Mouse (Mus musculus) cerebellum, postnatal 10 days (tissue): ENCODE measurements around the gene Pkd2l1.
A peak's percentile ranks its signal among the peaks of the same experiment; 100 is the strongest.
"Not testable (repeated sequence)": the region's sequence is repeated elsewhere in the genome, so short reads cannot be mapped to it uniquely, and the experiment has no call there.

ENCODE experiments used
- DNase-seq, 2 experiments: peaks; one replicate each; pipeline ENCODE4 v3.0.0; 2021; ENCODE audit warnings: mixed read lengths in 2 of 2

Gene Pkd2l1

DNA sequence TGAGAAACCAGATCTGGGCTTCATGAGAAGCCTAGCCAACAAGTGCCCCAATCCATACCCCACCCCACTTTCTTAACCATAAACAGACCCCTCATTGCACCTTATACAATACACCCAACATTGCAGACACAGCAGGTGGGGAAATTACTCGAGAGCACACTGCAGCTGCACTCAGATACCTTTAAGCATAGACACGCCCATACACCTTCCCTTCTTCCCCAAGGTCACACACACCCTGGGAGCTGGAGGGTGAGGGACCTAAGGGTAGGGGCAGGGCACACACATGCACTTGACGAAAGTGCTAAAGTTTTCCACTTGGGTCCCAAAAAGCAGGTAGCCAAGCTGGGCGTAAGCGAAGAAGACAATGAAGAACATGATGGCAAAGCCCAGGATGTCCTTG lies 38.5 kb downstream of the Pkd2l1 start:
- DNase-seq: no peak

DNA sequence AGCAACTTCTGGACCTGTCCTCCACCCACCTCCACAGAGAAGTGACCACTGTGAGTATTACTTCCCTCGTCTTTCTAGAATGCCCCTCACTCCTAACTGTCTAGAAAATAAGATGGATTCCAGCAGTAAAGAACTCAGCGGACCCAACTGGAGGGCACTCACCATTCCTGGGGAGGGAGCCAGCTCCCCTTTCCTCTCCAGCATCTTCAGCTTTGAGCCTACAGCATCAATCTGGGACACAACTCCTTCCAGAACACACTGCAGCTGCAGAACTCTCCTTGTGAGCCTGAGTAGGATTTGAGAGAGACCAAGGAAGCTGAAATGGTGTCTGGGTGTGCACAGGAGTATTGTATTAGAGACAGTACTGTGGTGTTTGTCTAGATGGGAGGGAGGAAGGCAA lies 43.3 kb downstream of the Pkd2l1 start:
- DNase-seq: no peak

- DNase-seq: no peak
These were observed 43.9 kb downstream of the Pkd2l1 start for GRCm38 (mm10) chr19:44148345-44148744.

DNA sequence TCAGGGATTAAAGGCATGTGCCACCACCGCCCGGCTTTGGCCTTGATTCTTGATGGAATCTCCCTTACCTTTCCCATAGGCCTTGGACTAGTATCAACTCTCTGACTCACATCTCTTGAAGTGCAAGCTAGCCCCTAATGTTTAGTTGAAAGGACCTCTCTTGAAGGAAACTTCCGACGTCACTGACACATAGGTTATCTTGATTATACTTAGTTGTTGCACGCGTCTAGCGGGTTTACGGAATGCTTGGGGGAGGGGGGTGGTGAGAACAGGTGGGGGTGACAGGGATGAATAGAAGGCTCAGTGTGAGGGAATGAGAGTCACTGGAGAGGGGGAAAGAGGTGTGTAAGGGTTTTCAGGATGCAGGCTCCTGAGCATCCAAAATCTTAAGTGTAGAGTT lies 45.3 kb downstream of the Pkd2l1 start:
- DNase-seq: peak in 1 of 2 experiments; percentile 10

GRCm38 (mm10) chr19:44146568-44146879 lies 45.7 kb downstream of the Pkd2l1 start:
- no peak for DNase-seq

- DNase-seq: peak; percentile 92 to 94
These were observed 46.3 kb downstream of the Pkd2l1 start, which contains the start of gene Bloc1s2 for GRCm38 (mm10) chr19:44145702-44146567. TSS of gene Bloc1s2 (minus strand) at chr19:44146446.

DNA sequence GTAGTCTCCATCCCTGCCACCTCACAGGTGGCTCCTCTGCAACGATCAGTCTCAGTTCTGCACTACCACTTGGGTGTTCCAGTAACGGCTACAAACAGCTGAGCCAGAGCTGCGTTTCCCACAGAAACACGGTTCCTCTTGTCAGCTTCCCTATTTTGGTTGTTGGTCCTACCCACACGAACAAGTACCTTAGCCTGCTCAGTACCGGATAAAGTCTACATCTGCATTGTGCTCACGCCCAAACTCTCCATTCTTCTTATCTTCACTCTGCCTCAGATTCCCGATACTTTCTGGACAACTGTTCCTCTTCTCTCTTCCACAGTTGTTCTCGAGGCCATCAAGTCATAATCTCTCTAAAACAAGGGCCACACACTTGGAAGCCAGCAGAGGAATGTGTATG lies 47.9 kb downstream of the Pkd2l1 start:
- DNase-seq: no peak

- DNase-seq: peak; percentile 23 to 49
These were observed 56.2 kb downstream of the Pkd2l1 start for GRCm38 (mm10) chr19:44135960-44136485.

DNA sequence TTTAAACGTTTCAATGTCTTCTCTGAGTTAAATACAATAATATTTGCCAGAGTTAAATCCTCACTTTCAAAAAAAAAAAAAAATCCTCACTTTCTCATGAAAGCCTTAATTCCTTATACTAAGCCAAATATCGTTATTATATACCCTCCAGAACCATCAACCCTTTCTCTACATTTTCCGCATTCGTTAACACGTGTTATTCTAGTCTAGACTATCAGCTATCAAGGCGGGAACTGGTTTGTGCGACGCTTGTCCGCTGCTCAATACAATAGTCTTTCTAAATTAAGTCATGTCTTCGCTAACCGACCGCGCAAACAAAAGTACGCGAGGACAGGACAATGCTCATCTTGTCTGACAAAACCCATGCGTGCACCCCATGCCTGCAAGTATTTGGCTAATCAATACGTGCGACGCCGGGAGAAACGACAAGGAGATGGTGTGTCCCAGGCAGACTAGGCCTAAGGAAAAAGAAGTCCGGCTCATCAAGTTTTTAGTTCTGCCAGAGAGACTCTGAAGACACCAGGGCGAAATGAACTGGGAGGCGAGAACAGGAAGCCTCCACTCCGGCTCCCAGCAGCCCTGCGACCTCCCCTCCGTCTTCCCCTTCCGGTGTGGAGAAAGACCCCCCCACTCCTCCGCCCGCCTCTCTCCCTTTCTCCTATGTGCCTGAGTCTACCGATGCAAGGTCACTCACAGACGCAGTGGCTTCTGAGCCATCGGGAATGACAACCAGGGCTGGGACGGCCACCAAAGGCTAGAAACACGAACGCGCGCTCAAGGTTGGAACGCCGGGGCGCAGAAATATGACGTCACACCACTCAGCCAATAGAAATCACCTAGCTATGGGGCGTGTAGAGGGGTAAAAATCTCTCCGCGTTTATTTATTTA lies 56.9 kb downstream of the Pkd2l1 start, which contains the start of gene Cwf19l1:
Gene Cwf19l1, minus strand, starts transcription at position 805 of the 888 bp plus-strand sequence.
- DNase-seq: peak; percentile 95 to 96

DNA sequence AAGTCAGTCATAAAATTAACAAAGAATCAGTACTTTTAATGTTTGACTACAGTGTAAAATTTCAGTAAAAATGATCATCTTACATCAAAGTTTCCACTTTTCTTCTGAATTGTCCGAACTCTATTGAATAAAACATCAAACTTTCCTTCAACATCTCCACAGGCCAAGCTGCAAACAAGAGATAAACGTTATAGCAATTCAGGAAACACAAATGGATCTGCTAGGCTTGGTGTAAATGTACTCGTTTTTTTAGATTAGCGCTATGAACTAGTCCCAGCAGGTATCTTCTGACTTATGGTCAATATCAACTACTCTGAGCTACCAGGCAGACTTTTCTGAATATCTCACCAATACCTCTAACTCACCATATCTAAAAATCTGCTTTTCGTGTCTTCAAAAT lies 59.3 kb downstream of the Pkd2l1 start:
- DNase-seq: no peak

- no peak for DNase-seq
These were observed 63.7 kb downstream of the Pkd2l1 start for GRCm38 (mm10) chr19:44128560-44128959.

GRCm38 (mm10) chr19:44127729-44128497 lies 64.3 kb downstream of the Pkd2l1 start:
- no peak for DNase-seq

GRCm38 (mm10) chr19:44121137-44121536 lies 71.1 kb downstream of the Pkd2l1 start:
- DNase-seq: no peak

- DNase-seq: not testable (repeated sequence)
These were observed 71.6 kb downstream of the Pkd2l1 start for GRCm38 (mm10) chr19:44120686-44121085.

DNA sequence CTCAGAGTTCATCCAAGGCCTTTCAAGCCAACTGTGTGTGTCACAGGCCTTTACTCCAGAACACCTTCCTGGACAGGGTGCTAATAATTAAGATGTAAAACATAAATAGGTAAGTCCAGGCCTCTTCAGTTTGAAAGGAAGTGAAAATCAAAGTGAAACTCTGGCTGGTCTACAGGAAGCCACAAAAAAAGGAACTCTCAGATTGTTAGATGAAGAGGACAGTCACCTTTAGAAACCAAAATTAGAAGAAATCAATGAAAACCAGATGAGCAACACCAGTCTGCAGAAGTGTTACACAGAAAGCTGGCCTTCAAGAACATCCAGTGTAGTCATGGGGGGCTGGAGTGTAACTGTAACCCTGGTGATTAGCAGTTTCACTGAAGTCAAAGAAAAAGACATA lies 74.4 kb downstream of the Pkd2l1 start:
- no peak for DNase-seq

DNA sequence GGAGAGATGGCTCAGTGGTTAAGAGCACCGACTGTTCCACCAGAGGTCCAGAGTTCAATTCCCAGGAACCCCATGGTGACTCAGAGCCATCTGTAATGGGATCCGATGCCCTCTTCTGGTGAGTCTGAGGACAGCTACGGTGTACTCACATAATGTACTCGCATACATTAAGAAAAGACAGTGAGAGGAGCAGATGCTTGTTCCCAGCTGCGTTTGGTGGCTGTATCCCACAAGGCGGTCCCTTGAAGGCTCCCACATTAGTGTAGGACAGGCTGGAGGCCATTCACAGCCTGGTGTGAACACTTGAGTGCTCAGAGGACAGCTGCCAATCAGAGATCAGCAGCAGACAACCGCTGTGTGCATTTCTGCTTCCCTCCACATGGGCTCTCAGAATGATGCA lies 80.5 kb downstream of the Pkd2l1 start:
- peak; percentile 26 to 29 for DNase-seq

DNA sequence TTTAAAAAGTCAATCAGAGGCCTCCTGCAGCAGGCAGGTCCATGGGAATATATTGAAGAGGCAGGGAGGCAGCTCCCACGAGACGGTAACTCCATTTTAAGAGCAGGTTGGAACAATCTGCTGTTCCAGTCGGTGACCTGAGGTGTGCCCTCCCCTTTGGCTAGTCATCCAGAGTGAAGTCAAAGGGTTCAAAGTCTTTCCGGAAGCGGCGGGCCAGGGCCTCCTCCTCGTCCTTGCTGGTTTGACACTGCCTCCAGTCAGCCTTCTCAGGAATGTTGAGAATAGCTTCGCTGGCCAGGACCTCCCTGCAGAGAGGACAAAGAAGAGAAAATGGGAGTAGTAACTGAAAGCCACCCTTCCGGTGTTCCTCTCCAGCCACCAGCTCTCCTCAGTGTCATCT lies 81.9 kb downstream of the Pkd2l1 start:
- no peak for DNase-seq

DNA sequence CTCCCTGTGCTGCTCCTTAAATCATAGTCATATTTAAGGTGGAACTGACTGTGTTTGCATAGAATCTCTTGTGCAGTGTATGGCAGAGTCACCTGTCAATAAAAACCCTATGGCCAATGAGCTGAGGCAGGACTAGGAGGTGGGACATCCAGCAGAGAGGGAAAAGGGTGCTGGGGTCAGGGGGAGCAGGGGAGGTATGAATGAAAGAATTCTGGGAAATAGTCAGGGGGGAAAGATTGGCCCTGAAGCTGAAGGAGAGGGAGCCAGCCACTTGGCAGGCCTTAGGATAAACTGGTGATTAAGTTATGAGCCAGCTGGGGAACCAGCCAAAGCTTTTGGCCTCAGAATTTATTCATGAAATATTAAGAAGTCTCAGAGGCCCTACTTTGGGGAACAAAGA lies 83.2 kb downstream of the Pkd2l1 start:
- DNase-seq: peak; percentile 37 to 40

GRCm38 (mm10) chr19:44107661-44108521 lies 84.4 kb downstream of the Pkd2l1 start:
- DNase-seq: peak in 1 of 2 experiments; percentile 12

DNA sequence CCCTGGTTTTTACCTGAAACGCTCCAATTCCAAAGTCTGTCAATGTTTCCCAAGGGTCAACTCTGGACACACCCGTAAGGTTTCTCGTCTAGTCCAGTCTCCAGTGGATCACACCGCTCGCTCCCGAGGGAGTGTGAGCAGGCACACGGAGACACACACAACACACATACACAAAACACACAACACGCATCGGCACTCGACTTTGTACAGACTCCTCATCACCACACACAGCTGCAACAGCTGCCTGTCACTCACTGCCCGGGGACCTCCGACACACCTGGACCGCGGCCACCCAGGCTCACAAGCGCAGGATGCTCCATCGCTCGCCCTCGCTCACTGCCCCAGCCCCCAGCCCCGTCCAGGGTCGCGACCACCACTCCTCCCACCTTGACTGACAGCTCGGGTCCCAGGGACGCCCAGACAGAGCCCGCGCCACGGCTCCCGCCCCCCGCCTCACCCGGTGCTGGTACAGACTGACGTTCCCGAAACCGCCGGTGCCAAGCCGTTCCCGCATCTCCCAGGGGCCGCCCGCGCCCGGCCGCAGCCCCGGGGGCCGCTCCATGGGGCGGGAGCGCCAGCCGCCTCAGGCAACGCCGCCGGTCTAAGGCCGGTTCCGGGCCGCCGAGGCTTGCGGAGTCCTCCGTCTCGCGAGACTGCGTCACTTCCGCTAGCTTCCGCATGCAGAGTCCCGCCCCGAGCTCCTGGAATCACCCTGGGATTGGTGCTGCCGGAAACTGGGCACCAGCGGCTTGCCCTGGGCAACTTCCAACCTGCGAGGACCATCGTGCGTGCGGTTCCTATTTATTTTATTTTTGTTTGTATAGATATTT lies 85.2 kb downstream of the Pkd2l1 start, which contains the start of gene Chuk:
Gene Chuk, minus strand, starts transcription at position 650 of the 830 bp plus-strand sequence.
- peak; percentile 98 for DNase-seq

DNA sequence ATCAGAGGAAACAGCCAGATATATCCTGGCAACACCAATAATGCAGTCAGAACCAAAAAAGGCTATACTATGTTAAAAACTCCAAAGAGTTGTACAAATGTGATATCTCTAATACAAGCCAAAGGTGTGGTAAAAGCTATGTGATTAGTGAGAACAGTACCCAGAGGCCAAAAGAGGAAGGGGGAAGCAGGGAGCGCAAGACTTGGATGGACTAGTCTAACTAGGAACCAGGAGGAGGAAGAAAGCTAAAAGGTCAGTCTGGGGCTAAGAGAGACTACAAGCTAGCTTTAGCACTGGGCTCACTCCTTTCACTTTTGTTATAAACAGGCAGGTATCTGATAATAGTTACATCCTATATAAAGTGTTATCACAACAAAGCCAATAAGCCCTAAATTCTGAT lies 87.8 kb downstream of the Pkd2l1 start:
- no peak for DNase-seq
